Mouse (Mus musculus) adrenal gland (tissue): Measurements from ENCODE around the gene Unc13a.

Source experiments
- intact Hi-C: fragments of 180-260 bp; cut with DNase I; formaldehyde crosslinking; loops from one replicate; pipeline ENCODE4 v1.15.1; 2025

The Unc13a gene

DNA sequence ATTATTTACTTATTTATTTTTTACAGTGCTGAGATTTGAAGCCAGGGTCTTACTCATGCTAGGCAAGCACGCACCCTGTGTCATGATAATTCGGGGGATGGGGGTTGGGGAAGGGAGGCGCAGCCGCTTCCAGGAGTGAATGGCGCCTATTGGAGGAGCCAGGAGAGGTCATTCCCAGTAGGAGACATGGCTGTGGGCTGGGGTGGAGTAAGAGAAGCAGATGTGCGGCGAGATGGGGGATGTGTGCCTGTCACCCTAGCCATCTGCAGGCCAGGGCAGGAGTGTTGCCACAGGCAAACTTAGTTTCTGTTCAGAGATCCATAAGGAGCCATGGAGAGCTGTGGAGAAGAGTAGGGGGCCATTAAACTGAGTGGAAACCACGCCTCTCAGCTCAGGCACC is 16.1 kb upstream of the Unc13a start:
- intact Hi-C loops, result no loop called here

- intact Hi-C loops, result no loop called here
These were observed 14.7 kb upstream of the Unc13a start for GRCm38 (mm10) chr8:71686143-71686734.

- intact Hi-C loops, result no loop called here
These were observed 14.0 kb upstream of the Unc13a start for GRCm38 (mm10) chr8:71685573-71685972.

- intact Hi-C loops, result no loop called here
These were observed 13.1 kb upstream of the Unc13a start for GRCm38 (mm10) chr8:71684701-71685100.

GRCm38 (mm10) chr8:71682832-71683231 is 11.3 kb upstream of the Unc13a start:
- intact Hi-C loops, result no loop called here

GRCm38 (mm10) chr8:71681369-71681915 is 9.9 kb upstream of the Unc13a start:
- intact Hi-C loops, result no loop called here

GRCm38 (mm10) chr8:71680471-71680870 is 8.9 kb upstream of the Unc13a start:
- intact Hi-C loops, result no loop called here

GRCm38 (mm10) chr8:71679550-71680168 is 8.1 kb upstream of the Unc13a start:
- intact Hi-C loops, result no loop called here

DNA sequence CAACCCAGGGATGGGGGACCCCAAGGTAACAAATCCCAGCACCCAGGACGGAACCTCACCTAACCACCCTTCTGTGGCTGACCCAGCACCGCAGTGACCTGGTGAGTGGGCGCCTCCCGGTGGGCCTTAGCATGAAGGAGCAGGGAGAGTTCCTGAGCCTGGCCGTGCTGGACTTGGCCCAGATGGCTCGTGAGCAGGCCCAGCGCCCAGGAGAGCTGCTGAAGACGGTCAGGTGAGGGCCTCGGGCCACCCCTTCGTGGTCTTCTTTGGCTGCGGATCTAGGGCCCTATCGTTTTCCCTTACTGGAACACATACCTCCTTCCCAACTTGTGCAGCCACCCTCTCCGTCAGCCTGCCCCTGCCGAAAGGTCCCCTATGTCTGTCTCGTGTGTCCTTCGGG is 7.6 kb upstream of the Unc13a start:
- intact Hi-C loops, result no loop called here

- intact Hi-C loops, result no loop called here
These were observed 6.7 kb upstream of the Unc13a start for GRCm38 (mm10) chr8:71678216-71678615.

- intact Hi-C loops, result no loop called here
These were observed 6.0 kb upstream of the Unc13a start for GRCm38 (mm10) chr8:71677555-71677954.

DNA sequence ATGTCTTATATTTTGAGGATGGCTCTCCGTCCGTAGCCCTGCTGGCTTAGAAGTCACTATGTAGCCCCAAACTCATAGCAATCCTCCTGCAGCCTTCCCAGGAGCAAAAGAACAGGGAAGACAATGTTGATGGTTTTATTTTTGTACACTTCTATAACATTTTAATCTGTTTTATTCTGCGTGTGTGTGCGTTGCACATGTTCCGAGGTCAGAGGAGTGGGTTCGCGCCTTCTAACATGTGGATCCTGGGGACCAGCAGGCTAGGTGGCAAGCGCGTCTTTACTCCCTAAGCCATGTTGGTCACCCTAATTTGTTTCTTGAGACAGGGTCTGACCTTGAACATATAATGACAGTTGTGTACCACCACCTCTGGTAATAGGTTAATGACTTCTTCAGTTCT is 5.2 kb upstream of the Unc13a start:
- intact Hi-C loops, result no loop called here

DNA sequence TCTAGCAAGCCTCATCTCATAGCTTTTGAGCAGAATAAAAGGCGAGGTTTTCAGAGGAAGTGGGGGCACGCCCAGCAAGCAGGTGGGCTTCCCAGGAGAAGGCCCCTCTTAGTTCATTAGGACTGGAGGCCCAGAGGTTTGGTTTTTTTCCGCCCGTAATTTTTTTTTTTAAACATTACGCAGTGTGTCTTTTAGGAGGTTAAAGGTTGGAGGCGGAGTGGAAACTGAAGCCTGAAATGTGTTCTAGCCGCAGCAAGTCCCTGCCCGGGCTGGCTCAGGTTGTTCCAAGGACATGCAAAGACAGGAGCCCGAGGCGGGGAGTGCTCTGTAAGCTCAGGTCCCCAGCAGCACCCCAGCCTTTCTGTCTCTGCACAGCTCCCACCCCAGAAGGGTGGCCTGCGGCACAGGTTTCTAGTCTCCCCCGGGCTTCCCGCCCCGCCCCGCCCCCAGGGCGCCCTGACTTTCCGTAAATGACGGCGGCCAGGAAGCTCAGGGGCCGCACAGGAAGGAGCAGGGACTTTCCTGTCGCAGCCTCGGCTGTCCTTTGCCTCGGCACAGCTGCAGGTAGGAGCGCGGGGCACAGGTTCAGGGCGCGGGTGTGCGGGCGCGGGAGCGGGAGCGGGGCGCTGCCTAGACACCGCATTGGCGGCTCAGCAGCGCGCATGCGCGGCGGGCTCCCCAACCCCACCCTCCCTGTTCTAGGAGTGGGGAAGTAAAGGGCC is 4.6 kb upstream of the Unc13a start, which contains the start of gene Jak3:
Gene Jak3 (plus strand): TSS at position 277 of the 722 bp plus-strand sequence.
- intact Hi-C loops, result no loop called here

GRCm38 (mm10) chr8:71675456-71676019 is 4.0 kb upstream of the Unc13a start:
- intact Hi-C loops, result no loop called here

- intact Hi-C loops, result no loop called here
These were observed 2.5 kb upstream of the Unc13a start for GRCm38 (mm10) chr8:71674071-71674470.

- intact Hi-C loops, result no loop called here
These were observed 695 bp upstream of the Unc13a start for GRCm38 (mm10) chr8:71672168-71672735.

GRCm38 (mm10) chr8:71670621-71671548 is 672 bp downstream of the Unc13a start:
- intact Hi-C loops, result no loop called here

DNA sequence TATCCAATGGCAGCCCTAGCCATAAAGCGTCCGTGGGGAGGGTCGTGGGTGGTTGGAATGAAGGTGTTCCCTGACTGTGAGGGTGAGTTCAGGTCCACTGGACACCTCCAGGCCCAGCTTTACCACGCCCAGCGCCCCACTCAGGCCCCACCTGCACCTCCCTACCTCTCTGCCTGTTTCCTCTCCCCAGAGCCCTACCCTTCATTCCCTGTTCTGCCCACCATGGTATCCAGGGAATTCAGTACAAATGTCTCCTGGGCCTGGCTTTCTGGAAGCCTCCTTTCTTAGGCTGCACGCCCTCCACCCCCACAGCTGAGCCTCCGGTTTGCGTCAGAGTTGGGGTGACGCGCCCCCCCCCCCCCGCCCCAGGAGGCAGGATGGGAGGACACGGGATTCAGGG is 1.4 kb downstream of the Unc13a start:
- intact Hi-C loops, result no loop called here

DNA sequence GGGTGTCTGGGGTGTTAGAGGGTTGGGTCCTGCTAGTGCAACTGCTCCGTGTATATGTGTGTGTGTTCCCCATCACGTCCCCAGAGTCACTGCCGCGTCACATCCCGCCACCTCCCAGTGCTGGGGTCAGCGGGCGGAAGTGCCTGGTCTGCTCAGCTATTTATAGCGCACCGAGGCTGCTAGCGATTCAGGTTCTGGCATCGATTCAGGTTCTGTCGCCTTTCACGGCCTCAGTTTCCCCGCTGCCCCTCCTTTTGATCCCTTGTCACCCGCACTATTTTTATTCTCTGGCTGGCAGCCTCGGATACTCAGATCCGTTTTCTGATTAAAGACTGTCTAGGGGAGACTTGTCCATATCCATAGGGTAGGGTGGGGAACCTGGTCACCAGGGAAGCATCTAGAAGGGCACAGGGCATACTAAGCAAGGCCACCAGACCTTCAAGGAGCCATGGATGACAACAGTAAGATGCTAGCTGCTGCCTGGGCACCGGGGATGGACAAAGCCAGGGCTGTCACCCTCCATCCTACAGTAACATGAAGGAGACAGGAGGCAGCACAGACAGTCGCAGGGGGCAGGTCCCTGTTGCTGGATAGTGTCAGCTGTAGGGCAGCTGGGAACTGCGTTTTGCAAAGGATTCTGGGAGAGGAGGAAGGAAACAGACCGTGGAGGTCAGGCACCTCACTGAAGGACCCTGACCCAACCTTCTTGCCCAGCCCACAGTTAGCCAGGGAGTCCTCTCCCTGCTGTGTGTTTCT is 3.2 kb downstream of the Unc13a start:
- intact Hi-C loops, result no loop called here

GRCm38 (mm10) chr8:71667256-71667655 is 4.3 kb downstream of the Unc13a start:
- intact Hi-C loops, result no loop called here
